Mouse (Mus musculus) frontal cortex, postnatal 14 days (tissue): ENCODE measurements at regions not wholly inside any gene's neighbourhood (a gene's known extent, or its start where the extent isn't known, plus 50 kb on each side); places are given as distances from the start of the nearest gene placed in this dataset.

Source experiments
- DNase-seq, 2 experiments: peaks; one replicate each; pipeline ENCODE4 v3.0.0; 2022; ENCODE audit warnings: low spot score in 2 of 2

DNA sequence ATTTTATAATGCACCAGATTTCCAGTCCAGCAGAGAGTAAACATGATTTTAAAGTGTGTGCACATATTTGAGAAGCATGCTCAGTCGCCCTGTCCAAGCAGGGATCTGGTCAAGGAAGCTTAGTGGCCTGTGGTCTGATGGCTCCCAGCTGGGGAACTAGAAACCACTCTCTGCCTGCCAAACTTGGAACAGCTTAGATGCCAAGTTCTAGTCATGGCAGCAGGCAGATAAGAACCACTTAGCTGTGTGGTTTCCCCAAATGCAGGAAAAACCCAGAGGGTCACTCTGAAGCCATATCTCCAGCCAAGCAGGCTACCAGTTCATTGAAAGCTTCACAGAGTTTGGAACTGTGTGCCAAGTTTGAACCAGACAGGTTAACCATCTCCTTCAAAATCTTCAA, 86.1 kb downstream of the Fam114a2 start:
- no peak for DNase-seq

GRCm38 (mm10) chr11:57431886-57432285, 86.5 kb downstream of the Fam114a2 start:
- no peak for DNase-seq

DNA sequence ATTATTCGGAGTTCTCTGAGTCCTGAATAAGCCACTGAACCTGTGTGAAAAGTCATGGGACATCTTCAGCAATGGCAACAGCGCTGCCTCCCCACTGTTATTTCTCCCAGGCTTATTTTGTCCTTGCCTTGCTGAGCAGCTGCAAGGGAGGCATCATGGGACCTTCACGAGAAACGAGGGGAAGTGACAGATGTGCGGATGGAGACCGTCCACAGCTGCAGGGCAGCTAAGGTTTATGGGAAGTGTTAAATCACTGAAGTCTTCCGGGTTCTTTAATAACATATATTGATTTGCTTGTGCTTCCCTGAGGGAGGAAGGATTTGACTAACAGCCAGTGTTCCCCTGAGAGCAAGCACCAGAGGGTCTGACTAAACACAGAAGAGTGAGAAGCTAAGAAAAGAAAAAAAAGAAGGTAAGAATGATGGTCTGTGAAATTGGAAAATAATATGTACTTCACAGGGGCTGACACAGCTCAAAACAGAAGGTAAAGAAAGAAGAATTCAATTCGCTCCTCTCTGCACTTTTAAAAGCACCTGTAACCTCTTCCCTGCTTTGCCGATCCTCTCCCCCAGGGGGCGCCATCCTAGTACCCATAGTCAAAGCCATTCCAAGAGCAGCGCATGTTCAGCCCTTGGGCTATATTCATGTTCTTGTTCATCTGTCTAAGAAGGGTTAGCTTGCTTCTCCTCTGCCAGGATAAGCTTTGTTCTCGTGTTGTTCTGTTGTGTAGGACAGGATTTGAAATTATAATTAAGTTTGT, 92.2 kb downstream of the Fam114a2 start:
- DNase-seq, result no peak

DNA sequence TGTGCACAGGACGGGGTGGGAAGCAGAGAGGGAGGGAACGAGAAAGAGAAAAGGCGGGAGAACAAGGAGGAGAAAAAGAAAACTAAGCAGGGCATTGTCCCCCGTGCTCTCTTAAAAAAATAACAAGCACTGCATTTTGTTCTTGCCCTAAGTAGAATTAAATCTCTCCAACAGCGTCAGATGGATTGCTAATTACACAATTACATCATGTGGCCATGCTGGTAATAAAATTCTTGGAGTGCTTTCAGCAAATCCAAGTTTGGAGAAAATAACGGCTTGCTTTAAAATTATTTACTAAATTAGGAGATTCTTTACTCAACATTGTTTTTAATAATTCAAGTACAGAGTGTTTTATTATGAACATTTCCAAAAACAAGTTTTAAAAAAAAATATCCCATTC, 99.0 kb downstream of the Fam114a2 start:
- DNase-seq, result no peak

DNA sequence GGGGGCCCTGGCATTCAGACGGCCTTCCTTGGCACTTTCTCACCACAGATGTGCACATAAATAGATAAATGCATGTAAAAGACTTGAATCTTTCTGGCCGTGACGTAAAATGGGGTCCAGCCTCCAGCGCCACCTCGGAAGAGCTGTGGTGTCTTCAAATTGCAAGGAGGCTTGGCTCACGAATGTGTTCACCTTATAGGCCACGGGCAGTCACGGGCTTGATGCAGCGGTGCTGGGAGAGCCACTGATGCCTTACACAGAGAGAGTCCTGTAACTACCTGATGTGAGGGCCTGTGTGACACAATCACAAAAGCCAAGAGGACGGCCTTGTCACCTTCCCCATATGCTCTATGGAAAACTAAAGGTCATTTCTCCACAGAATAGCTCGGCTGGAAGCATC, 102.4 kb downstream of the Fam114a2 start:
- DNase-seq, result no peak

GRCm38 (mm10) chr11:57415167-57415566, 103.2 kb downstream of the Fam114a2 start:
- DNase-seq, result no peak

DNA sequence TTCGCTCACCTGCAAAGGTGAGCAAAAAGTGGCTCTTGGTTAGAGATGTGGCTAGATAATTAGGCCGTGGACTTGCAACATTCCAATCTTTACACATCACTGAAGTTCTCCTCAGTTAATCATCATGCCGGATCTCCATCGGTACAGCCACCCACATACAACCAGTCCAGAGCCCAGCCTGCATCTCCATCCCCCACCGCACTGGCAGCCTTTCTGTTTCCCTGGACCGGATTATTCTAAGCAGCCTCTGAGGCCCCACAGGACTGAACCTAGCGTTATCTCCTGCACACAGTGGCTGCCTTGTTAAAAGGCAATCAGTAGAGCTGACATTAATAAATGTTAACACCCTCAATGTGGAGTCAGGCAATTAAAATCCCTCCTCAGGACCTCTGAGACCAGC, 103.7 kb downstream of the Fam114a2 start:
- no peak for DNase-seq

GRCm38 (mm10) chr11:57413271-57413670, 105.1 kb downstream of the Fam114a2 start:
- no peak for DNase-seq

DNA sequence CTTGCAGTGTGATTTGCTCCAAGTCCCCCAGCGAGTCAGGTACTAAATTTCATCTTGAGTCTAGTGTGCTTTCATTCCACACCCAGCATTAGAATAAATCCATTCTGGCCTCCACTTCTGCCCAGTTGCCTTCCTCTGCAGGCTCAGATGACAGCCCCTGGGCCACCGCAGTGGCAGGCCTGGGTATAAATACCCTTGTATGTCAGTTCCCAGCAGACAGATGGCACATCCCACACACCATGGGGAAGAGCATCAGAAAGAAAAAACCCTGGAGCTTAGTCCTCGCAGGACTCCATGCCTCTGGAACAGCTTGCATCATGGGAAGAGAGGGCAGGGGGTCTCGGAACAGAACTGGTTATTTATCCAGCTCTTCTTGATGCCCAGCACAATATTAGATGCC, 105.7 kb downstream of the Fam114a2 start:
- peak; percentile 45 to 51 for DNase-seq

DNA sequence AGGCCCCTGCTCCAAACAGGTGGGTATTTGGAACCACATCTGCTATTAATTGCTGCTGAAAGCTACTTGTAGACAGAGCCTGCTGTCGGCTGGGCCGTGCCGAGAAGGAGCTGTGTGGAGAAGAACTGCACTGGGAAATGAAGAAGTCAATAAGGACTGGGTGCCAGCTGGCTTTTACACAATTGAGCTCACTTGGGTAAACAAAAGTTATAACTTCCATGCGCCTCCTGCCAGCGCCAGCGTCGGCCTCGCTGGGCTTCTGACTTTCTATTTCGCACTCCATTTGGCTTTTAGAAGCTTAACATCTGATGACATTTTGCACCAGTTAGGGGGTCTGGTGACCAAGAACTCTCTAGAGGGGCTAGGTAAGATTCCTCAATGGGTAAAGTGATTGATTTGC, 114.2 kb downstream of the Fam114a2 start:
- DNase-seq, result no peak

DNA sequence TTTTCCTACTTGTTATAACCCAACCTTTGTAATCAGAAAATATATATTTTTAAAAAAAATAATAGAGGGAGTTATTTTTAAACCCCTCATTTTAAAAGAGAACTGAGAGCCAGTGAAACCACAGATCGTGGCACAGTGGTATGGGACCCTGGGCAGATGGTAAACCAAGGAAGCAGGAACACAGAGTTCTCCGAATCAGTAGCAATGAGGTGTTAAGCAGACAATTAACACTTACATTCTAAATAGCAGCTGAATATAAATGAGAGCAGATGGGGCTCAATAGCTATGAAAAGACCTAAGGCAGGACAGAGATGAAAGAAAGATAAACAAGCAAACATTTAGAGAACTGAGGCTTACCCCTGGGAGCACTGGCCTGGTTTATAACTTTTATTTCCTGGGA, 116.8 kb downstream of the Fam114a2 start:
- DNase-seq, result no peak

DNA sequence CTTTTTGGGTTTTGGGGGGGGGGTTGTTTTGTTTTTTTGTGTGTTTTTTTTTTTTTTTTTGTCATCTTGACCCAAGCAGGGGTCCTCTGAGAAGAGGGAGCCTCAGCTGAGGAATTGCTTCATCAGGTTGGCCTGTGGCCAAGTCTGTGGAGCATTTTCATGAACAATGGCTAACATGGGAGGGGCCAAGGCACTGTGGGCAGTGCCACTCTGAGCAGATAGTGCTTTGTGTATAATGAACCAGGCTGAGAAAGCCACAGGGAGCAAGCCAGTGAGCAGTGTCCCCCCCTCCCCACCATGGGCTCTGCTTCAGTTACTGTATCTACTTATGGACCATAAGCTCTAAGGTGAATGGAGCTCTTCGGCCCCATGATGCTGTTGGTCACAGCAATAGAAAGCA, 119.1 kb downstream of the Fam114a2 start:
- DNase-seq, result no peak

- DNase-seq, result no peak
Measured at GRCm38 (mm10) chr11:57396429-57396828, 122.0 kb downstream of the Fam114a2 start.

DNA sequence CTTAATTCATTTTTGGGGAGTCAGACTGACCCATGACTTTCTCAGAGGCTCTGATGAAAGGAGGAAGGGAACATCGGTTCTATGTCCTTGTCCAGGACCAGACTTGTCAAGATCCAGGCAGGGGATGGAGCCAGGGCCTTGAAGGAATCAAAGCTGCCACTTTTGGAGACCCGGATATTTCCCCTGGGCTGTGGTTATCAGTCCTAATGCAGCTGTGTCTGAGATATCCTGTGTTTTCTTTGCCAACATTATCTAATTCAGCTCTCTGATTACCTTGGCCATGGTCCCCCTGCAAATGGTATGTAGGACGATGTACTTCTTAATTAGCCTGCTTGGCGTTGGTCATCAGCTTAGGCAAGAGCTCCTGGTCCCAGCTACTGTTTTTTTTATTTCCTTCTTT, 127.6 kb downstream of the Fam114a2 start:
- DNase-seq, result no peak
